In genomic region chr14:25707691-25708181, GRCm38 (mm10) we compare ENCODE assay signal across 8 mouse cellular contexts. TPM values are rescaled to one million over a fixed set of nuclear protein-coding genes. Genes with fewer than 3 reads are reported as not detected.
DNase-seq lines count a peak whose midpoint lies in the region; ATAC-seq lines count a peak whose summit lies in the region.

No protein-coding gene starts in this region.

- H3K27ac ChIP-seq in hindbrain, embryonic 15.5 days (replicated peaks): no peak overlapping the region
- H3K27ac ChIP-seq in limb, embryonic 10.5 days: peak overlapping the region; percentile 81; the same call in 1 of the 2 replicates

- DNase-seq in layer of hippocampus, adult 11-12 months (ENCODE audit: low spot score): peak; percentile 80
- DNase-seq in layer of hippocampus, adult 9-10 months (ENCODE audit: low spot score): no peak
- peak; percentile 66 for DNase-seq in adipocyte (ENCODE audit: low spot score)
- peak; percentile 53 to 64 for DNase-seq in frontal cortex, postnatal 10 days (ENCODE audit: low spot score in 2 of 2)
- DNase-seq in limb, embryonic 10.5 days (ENCODE audit: low spot score): peak; percentile 61
- DNase-seq in right cerebral cortex, adult 2 months (ENCODE audit: low spot score in 2 of 2): peak; percentile 71 to 75
- DNase-seq in cerebellum, postnatal 36 days: no peak

- no peaks in the 10 kb centered on the region for H3K9me3 ChIP-seq in hindbrain, embryonic 15.5 days
- H3K9me3 ChIP-seq in limb, embryonic 10.5 days (replicated peaks): no peaks in the 10 kb centered on the region

- H3K9ac ChIP-seq in hindbrain, embryonic 15.5 days: no peak overlapping the region

- no peaks in the 10 kb centered on the region for H3K27me3 ChIP-seq in hindbrain, embryonic 15.5 days
- no peaks in the 10 kb centered on the region for H3K27me3 ChIP-seq in limb, embryonic 10.5 days (ENCODE audit: low read depth, poor library complexity, severe bottlenecking)

- no peak overlapping the region for H3K4me3 ChIP-seq in hindbrain, embryonic 15.5 days
- no peak overlapping the region for H3K4me3 ChIP-seq in limb, embryonic 10.5 days

- no peak overlapping the region for H3K4me2 ChIP-seq in hindbrain, embryonic 15.5 days

- peaks cover 13% of the 10 kb centered on the region; the same call in 1 of the 2 replicates for H3K4me1 ChIP-seq in hindbrain, embryonic 15.5 days (replicated peaks)
- peaks cover 46% of the 10 kb centered on the region for H3K4me1 ChIP-seq in limb, embryonic 10.5 days

- 59% methylated on average over 5 of the region's 5 CpGs for WGBS in hindbrain, embryonic 15.5 days
- 55% methylated on average over 5 of the region's 5 CpGs for WGBS in limb, embryonic 10.5 days

- ATAC-seq in hindbrain, embryonic 15.5 days (ENCODE audit: low FRiP score, low read depth): peak; percentile 24; the same call in 1 of the 2 replicates

- H3K36me3 ChIP-seq in hindbrain, embryonic 15.5 days: no peaks in the 10 kb centered on the region
- H3K36me3 ChIP-seq in limb, embryonic 10.5 days: no peaks in the 10 kb centered on the region

RNA-seq across cellular contexts. Expression of gene Ppif, which starts 13.8 kb away (rescaled TPM):
- 33.2 and 40.7 TPM in 2 replicates for polyA plus RNA-seq in hindbrain, embryonic 15.5 days (2015; fragmentation: Nextera tagmentation; extraction: Ambion mirVana)
- 56.8 and 67.3 TPM in 2 replicates for polyA plus RNA-seq in limb, embryonic 10.5 days (2016; fragmentation: Nextera tagmentation; extraction: Ambion mirVana)

Comparison
In these comparisons a context has a peak if more than half of its experiments do, and no peak if none do; other contexts are left out.
1. DNase-seq: peak in layer of hippocampus, adult 11-12 months (single experiment), adipocyte (single experiment), frontal cortex, postnatal 10 days (2 of 2), limb, embryonic 10.5 days (single experiment) and right cerebral cortex, adult 2 months (2 of 2); none in layer of hippocampus, adult 9-10 months (single experiment) and cerebellum, postnatal 36 days (0 of 2).